Mouse (Mus musculus) ES-Bruce4 (cell line): Measurements from ENCODE around the gene Gbp10. TPM values are rescaled to one million over a fixed set of nuclear protein-coding genes. Genes with fewer than 3 reads are reported as not detected.
"Not testable (repeated sequence)": the region's sequence is repeated elsewhere in the genome, so short reads cannot be mapped to it uniquely, and the experiment has no call there.

Source experiments
- H3K27ac ChIP-seq: 2 replicates; pipeline ENCODE4 v1.5.1; 2012; ENCODE audit warnings: low read length, inconsistent platforms; ENCODE audit not compliant: insufficient read depth
- H3K27me3 ChIP-seq: 2 replicates; pipeline ENCODE4 v1.6.1; 2012; ENCODE audit warnings: mild to moderate bottlenecking, low read length, inconsistent platforms; ENCODE audit not compliant: control insufficient read depth, poor library complexity, insufficient read depth, severe bottlenecking
- H3K36me3 ChIP-seq: 2 replicates; pipeline ENCODE4 v1.6.1; 2012; ENCODE audit warnings: inconsistent platforms, mild to moderate bottlenecking, low read length, moderate library complexity; ENCODE audit not compliant: control insufficient read depth, poor library complexity, insufficient read depth, severe bottlenecking
- H3K4me1 ChIP-seq: one replicate; pipeline ENCODE4 v1.8.1; 2011; ENCODE audit warnings: low read length; ENCODE audit not compliant: control insufficient read depth, insufficient read depth
- H3K4me3 ChIP-seq: 2 replicates; pipeline ENCODE4 v1.5.1; 2011; ENCODE audit warnings: low read depth, mild to moderate bottlenecking, low read length
- H3K9ac ChIP-seq: 2 replicates; pipeline ENCODE4 v1.6.1; 2012; ENCODE audit warnings: low read depth, mild to moderate bottlenecking, inconsistent platforms; ENCODE audit not compliant: poor library complexity, severe bottlenecking
- H3K9me3 ChIP-seq: replicated peaks from 2 replicates; pipeline ENCODE4 v1.6.1; 2012; ENCODE audit warnings: mild to moderate bottlenecking, low read length, inconsistent platforms; ENCODE audit not compliant: control insufficient read depth, poor library complexity, insufficient read depth, severe bottlenecking
- CTCF ChIP-seq: IDR thresholded peaks from one replicate; pipeline ENCODE4 v1.8.1; 2011; ENCODE audit warnings: low read depth, low read length
- EP300 ChIP-seq: IDR thresholded peaks from 2 replicates; pipeline ENCODE4 v1.6.1; 2011; ENCODE audit warnings: low read depth, low read length; ENCODE audit not compliant: insufficient read depth
- POLR2A ChIP-seq: IDR thresholded peaks from one replicate; pipeline ENCODE4 v1.8.1; 2011; ENCODE audit warnings: low read length; ENCODE audit not compliant: insufficient read depth
- polyA plus RNA-seq: library from polyadenylated mRNA; stranded (reverse); fragments of >200 nt; gene quantifications from 2 replicates; pipeline ENCODE4 v1.2.4, GENCODE M21; 2011; ENCODE audit warnings: low read depth; ENCODE audit not compliant: missing spikeins, insufficient read depth, insufficient read length

Gbp10 gene
- polyA plus RNA-seq = not detected in 2 replicates

GRCm38 (mm10) chr5:105239483-105240047 is at the start of gene Gbp10:
Gene Gbp10 (minus strand): TSS chr5:105239533.
- not testable (repeated sequence) for H3K27me3 ChIP-seq, H3K4me1 ChIP-seq, H3K4me3 ChIP-seq, H3K36me3 ChIP-seq, H3K9ac ChIP-seq, H3K27ac ChIP-seq, H3K9me3 ChIP-seq

DNA sequence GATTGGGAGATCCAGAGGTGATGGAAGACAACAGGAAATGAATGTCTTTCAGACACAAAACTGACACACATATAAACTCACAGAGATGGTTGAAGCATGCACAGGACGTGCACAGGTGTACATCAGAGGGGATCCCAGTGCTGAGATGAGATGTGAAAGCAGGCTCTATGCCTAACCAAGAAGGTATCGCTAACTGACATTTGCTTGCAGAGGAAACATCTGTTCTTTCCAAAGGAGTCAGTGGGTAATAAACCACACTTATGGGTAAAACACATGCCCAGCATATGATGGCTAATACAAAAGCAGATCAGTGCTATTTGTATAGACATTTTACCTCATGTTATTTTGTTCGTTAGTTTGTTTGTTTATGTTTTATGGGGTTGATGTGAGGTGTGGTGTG is 21.3 kb upstream of the Gbp10 start:
- H3K4me1 ChIP-seq, H3K4me3 ChIP-seq, H3K27me3 ChIP-seq, H3K9ac ChIP-seq, H3K9me3 ChIP-seq, H3K27ac ChIP-seq, H3K36me3 ChIP-seq: not testable (repeated sequence)

GRCm38 (mm10) chr5:105252491-105252890 is 13.2 kb upstream of the Gbp10 start:
- no peaks in the 10 kb centered on the region for H3K4me1 ChIP-seq
- no peak for TF ChIP-seq POLR2A
- no peak for TF ChIP-seq EP300
- no peak for TF ChIP-seq CTCF
- H3K4me3 ChIP-seq = no peak overlapping the region
- H3K27ac ChIP-seq = no peak overlapping the region
- no peaks in the 10 kb centered on the region for H3K9me3 ChIP-seq
- H3K9ac ChIP-seq = no peak overlapping the region
- no peaks in the 10 kb centered on the region for H3K36me3 ChIP-seq
- H3K27me3 ChIP-seq = no peaks in the 10 kb centered on the region

- H3K9me3 ChIP-seq, H3K36me3 ChIP-seq, H3K4me1 ChIP-seq, H3K27me3 ChIP-seq, H3K9ac ChIP-seq, H3K4me3 ChIP-seq, H3K27ac ChIP-seq: not testable (repeated sequence)
Measured at GRCm38 (mm10) chr5:105244741-105245140, 5.4 kb upstream of the Gbp10 start.

DNA sequence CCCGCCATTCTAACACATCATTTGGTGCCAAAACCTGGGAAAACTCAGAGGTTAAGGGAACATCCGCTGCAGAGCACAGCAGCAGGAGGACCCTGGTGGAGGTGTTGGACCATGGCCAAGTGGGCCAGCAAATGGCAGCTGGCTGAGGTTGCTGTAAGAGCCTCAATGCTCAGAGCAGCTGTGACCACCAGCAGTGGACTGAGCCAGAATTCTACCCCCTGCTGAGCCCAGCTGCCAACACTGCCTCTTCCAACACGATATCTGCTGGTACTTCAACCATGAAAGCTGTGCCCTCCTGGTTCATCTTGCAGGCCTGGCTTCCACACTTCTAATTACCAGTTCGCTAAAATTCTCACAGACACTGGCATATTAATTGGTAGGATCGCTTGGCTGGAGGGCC is 1.6 kb upstream of the Gbp10 start:
- not testable (repeated sequence) for H3K4me1 ChIP-seq, H3K9ac ChIP-seq, H3K4me3 ChIP-seq, H3K36me3 ChIP-seq, H3K27me3 ChIP-seq, H3K9me3 ChIP-seq, H3K27ac ChIP-seq

GRCm38 (mm10) chr5:105238402-105238801 is 931 bp downstream of the Gbp10 start:
- not testable (repeated sequence) for H3K27ac ChIP-seq, H3K9me3 ChIP-seq, H3K27me3 ChIP-seq, H3K9ac ChIP-seq, H3K36me3 ChIP-seq, H3K4me3 ChIP-seq, H3K4me1 ChIP-seq

GRCm38 (mm10) chr5:105236040-105236439 is 3.3 kb downstream of the Gbp10 start:
- H3K36me3 ChIP-seq, H3K27me3 ChIP-seq, H3K4me3 ChIP-seq, H3K9ac ChIP-seq, H3K4me1 ChIP-seq, H3K27ac ChIP-seq, H3K9me3 ChIP-seq: not testable (repeated sequence)

GRCm38 (mm10) chr5:105208957-105209356 is 30.4 kb downstream of the Gbp10 start:
- not testable (repeated sequence) for H3K4me3 ChIP-seq, H3K36me3 ChIP-seq, H3K9ac ChIP-seq, H3K4me1 ChIP-seq, H3K27me3 ChIP-seq, H3K9me3 ChIP-seq, H3K27ac ChIP-seq

- not testable (repeated sequence) for H3K9ac ChIP-seq, H3K27me3 ChIP-seq, H3K27ac ChIP-seq, H3K4me1 ChIP-seq, H3K4me3 ChIP-seq, H3K36me3 ChIP-seq, H3K9me3 ChIP-seq
Measured at GRCm38 (mm10) chr5:105200791-105201355, 38.5 kb downstream of the Gbp10 start.
